Mouse (Mus musculus) megakaryocyte, embryonic 14.5 days (primary cell): ENCODE data around the gene Dpp6. TPM values are rescaled to one million over a fixed set of nuclear protein-coding genes. Genes with fewer than 3 reads are reported as not detected.

Source experiments
- H3K27me3 ChIP-seq: replicated peaks from 2 replicates; pipeline ENCODE3; 2012; ENCODE audit warnings: inconsistent platforms
- H3K36me3 ChIP-seq: replicated peaks from 2 replicates; pipeline ENCODE3; 2012; ENCODE audit warnings: low read length, inconsistent platforms, mixed read lengths
- H3K4me1 ChIP-seq: 2 replicates; pipeline ENCODE4 v1.6.1; 2012; ENCODE audit warnings: inconsistent platforms
- H3K4me3 ChIP-seq: replicated peaks from 2 replicates; pipeline ENCODE3; 2012; ENCODE audit warnings: moderate library complexity, mild to moderate bottlenecking, inconsistent platforms
- H3K9me3 ChIP-seq: 2 replicates; pipeline ENCODE4 v1.6.1; 2012; ENCODE audit warnings: inconsistent platforms
- FLI1 ChIP-seq: IDR thresholded peaks from 2 replicates; pipeline ENCODE4 v1.6.1; 2012; ENCODE audit warnings: low read length, inconsistent platforms, mixed read lengths
- GATA1 ChIP-seq: IDR thresholded peaks from 3 replicates; pipeline ENCODE4 v1.6.1; 2012; ENCODE audit warnings: mixed read lengths, low read length, inconsistent platforms, borderline replicate concordance
- polyA plus RNA-seq: library from polyadenylated mRNA; stranded (reverse); fragments of >175 nt; gene quantifications from 2 replicates; pipeline ENCODE4 v1.2.3, GENCODE M21; 2012; ENCODE audit warnings: low replicate concordance; ENCODE audit not compliant: insufficient read depth

Gene Dpp6
- polyA plus RNA-seq, 1 experiment, result 0.12 TPM

DNA sequence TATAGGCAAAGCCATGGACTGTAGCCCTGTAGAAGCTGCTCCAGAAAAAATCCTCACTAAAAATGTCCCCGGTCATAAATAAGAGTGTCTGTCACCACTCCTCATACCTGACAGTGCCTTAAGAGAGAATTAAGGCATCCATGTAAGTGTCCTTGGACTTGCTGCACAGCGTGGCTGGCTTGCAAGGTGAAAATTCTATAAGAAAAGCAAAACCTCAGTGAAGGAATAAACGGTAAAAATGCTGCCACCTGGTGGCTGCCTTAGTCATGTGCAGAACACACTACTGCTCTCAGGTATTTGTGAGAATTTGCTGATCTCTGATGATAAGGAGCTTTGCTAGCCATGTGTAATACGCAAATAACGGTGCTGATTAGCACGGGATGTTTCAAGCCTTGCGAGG, 798.8 kb downstream of the Dpp6 start:
- TF ChIP-seq GATA1 (no peak), FLI1 (no peak)
- H3K36me3 ChIP-seq, result no peaks in the 10 kb centered on the region

GRCm38 (mm10) chr5:27621811-27622210, 804.8 kb downstream of the Dpp6 start:
- Histone ChIP-seq H3K36me3 (no peaks in the 10 kb centered on the region), H3K9me3 (no peaks in the 10 kb centered on the region), H3K4me1 (no peaks in the 10 kb centered on the region), H3K4me3 (no peak overlapping the region), H3K27me3 (no peaks in the 10 kb centered on the region)
- no peak for TF ChIP-seq GATA1
- no peak for TF ChIP-seq FLI1

More for the DNA sequence above, 798.8 kb downstream of the Dpp6 start:
- Histone ChIP-seq H3K27me3 (no peaks in the 10 kb centered on the region), H3K4me1 (no peaks in the 10 kb centered on the region), H3K4me3 (no peak overlapping the region), H3K9me3 (no peaks in the 10 kb centered on the region)

DNA sequence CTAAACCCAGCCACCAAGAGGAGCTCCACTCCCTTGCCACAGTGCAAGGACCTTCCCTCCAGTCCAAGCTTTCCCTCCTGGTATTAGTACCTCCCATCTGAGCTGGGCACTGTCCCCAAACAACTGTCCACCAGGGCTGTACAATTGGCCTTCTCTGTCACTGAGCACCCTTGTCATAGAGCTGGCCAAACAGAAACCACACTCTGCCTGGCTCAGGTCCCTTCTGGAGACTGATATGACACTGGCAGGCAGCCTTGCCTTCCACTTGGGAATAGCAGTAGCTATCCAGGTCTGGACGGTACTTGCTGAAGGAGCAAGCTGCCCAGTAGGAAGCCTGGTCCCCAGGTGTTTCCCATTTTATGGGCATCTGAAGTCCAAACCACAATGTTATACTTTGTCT, 806.9 kb downstream of the Dpp6 start:
- TF ChIP-seq FLI1, result no peak
- TF ChIP-seq GATA1, result no peak
- Histone ChIP-seq H3K36me3 (no peaks in the 10 kb centered on the region), H3K27me3 (no peaks in the 10 kb centered on the region), H3K9me3 (no peaks in the 10 kb centered on the region), H3K4me1 (no peaks in the 10 kb centered on the region), H3K4me3 (no peak overlapping the region)

GRCm38 (mm10) chr5:27632151-27632550, 815.1 kb downstream of the Dpp6 start:
- no peaks in the 10 kb centered on the region for H3K27me3 ChIP-seq
- no peak for TF ChIP-seq FLI1
- no peak for TF ChIP-seq GATA1
- H3K4me3 ChIP-seq, result no peak overlapping the region
- no peaks in the 10 kb centered on the region for H3K36me3 ChIP-seq
- H3K4me1 ChIP-seq, result no peaks in the 10 kb centered on the region
- H3K9me3 ChIP-seq, result peaks cover 5% of the 10 kb centered on the region; the same call in 1 of the 2 replicates

DNA sequence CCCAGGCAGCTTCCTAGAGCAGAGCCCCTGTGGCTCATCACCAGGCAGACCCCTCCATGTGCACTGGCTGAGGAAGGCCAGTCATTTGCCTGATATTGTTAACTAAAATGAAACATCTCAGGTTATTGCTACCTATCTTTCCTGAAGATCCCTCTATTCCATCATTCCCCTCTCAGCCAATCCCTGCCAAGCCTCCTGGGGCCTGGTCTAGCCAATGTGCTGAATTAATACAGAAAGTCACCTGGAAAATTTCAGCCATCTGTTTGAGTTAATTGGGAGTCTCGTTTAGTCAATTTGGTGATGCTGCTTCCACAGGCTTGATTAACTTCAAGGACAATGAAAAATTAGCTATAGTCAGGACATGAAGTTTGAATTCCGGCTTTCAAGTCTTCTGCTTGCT, 818.9 kb downstream of the Dpp6 start:
- Histone ChIP-seq H3K27me3 (no peaks in the 10 kb centered on the region), H3K4me1 (no peaks in the 10 kb centered on the region), H3K36me3 (no peaks in the 10 kb centered on the region), H3K9me3 (peaks cover 8% of the 10 kb centered on the region; the same call in 1 of the 2 replicates), H3K4me3 (no peak overlapping the region)
- TF ChIP-seq FLI1 (no peak), GATA1 (no peak)

DNA sequence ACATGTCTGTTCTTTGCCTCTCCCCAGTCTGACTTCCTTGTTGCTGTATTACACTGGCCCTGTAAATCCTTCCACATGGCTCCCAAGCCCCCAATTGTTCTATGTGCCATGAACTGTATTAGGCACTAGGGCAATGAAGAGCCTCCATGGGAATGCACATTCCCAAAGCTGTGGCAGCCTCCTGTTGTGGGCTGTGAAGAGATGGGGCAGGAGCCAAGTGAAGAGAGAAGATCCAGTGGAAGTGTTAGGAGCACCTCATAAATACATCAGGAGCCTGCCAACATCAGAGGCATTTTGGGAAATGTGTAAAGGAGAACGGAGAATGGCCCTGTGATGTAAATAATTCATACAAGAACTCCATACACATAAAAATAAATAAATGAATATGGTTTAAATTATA, 824.9 kb downstream of the Dpp6 start:
- H3K4me1 ChIP-seq, result no peaks in the 10 kb centered on the region
- H3K4me3 ChIP-seq, result no peak overlapping the region
- no peaks in the 10 kb centered on the region for H3K36me3 ChIP-seq
- TF ChIP-seq GATA1, result no peak
- TF ChIP-seq FLI1, result no peak
- H3K9me3 ChIP-seq, result 0 out of 2 replicates have a peak, but pooled peaks cover 3% of the 10 kb centered on the region
- H3K27me3 ChIP-seq, result no peaks in the 10 kb centered on the region

GRCm38 (mm10) chr5:27651879-27652814, 835.1 kb downstream of the Dpp6 start:
- no peak overlapping the region for H3K4me3 ChIP-seq
- H3K27me3 ChIP-seq, result no peaks in the 10 kb centered on the region
- no peaks in the 10 kb centered on the region; the same call in 1 of the 2 replicates for H3K9me3 ChIP-seq
- no peak for TF ChIP-seq GATA1
- no peak for TF ChIP-seq FLI1
- no peaks in the 10 kb centered on the region for H3K36me3 ChIP-seq
- H3K4me1 ChIP-seq, result no peaks in the 10 kb centered on the region

DNA sequence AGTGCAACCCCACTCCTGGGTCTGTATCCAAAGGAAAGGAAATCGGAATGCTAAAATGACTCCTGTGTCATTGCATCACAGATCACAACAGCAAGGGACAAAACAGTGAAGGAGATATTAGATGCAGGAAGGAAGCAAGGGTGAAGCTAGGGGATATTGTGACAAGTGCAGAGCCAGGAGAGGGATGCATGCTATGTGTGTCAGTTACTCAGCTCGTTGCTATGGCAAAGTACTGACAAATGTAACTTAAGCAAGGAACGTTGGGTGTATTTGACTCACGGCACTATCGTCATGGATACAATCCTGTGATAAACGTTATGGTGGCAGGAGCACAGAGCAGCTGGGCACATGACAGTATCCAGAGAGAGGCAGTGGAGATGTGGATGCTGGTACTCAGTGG, 839.1 kb downstream of the Dpp6 start:
- Histone ChIP-seq H3K4me3 (peak overlapping the region; percentile 29), H3K36me3 (no peaks in the 10 kb centered on the region), H3K4me1 (no peaks in the 10 kb centered on the region), H3K9me3 (no peaks in the 10 kb centered on the region; the same call in 1 of the 2 replicates), H3K27me3 (peaks cover 3% of the 10 kb centered on the region)
- no peak for TF ChIP-seq FLI1
- TF ChIP-seq GATA1, result no peak

GRCm38 (mm10) chr5:27657672-27658071, 840.7 kb downstream of the Dpp6 start:
- Histone ChIP-seq H3K4me1 (no peaks in the 10 kb centered on the region), H3K9me3 (no peaks in the 10 kb centered on the region; the same call in 1 of the 2 replicates), H3K27me3 (peaks cover 3% of the 10 kb centered on the region), H3K4me3 (no peak overlapping the region), H3K36me3 (no peaks in the 10 kb centered on the region)
- no peak for TF ChIP-seq GATA1
- TF ChIP-seq FLI1, result no peak

DNA sequence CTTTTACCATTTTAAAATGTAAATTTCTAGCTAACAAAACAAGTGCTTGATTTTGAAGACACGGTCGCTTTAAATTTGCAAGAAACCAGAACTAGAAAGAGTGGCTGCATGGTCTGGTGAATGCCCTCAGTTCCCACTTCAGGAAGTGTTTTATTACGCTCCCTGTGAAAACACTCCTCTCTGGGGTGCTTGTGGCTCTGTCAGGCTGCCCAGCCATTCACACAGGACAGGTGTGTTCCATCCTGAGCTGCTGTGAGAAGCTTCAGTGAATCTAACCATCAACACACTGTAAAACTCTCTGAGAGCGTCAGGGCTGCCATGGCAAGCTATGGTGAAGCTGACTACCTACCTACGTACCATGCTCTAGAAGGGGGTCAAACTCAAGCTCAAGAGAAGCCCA, 841.2 kb downstream of the Dpp6 start:
- Histone ChIP-seq H3K4me1 (no peaks in the 10 kb centered on the region), H3K4me3 (no peak overlapping the region), H3K27me3 (peaks cover 3% of the 10 kb centered on the region), H3K36me3 (no peaks in the 10 kb centered on the region), H3K9me3 (no peaks in the 10 kb centered on the region; the same call in 1 of the 2 replicates)
- TF ChIP-seq FLI1, result no peak
- no peak for TF ChIP-seq GATA1
